Mouse (Mus musculus): ENCODE data around the gene Ccdc93. TPM values are rescaled to one million over a fixed set of nuclear protein-coding genes. Genes with fewer than 3 reads are reported as not detected.

The Ccdc93 gene
- polyA plus RNA-seq (2015; fragmentation: Nextera tagmentation; extraction: Ambion mirVana), result 9.7 and 12.2 TPM in 2 replicates

DNA sequence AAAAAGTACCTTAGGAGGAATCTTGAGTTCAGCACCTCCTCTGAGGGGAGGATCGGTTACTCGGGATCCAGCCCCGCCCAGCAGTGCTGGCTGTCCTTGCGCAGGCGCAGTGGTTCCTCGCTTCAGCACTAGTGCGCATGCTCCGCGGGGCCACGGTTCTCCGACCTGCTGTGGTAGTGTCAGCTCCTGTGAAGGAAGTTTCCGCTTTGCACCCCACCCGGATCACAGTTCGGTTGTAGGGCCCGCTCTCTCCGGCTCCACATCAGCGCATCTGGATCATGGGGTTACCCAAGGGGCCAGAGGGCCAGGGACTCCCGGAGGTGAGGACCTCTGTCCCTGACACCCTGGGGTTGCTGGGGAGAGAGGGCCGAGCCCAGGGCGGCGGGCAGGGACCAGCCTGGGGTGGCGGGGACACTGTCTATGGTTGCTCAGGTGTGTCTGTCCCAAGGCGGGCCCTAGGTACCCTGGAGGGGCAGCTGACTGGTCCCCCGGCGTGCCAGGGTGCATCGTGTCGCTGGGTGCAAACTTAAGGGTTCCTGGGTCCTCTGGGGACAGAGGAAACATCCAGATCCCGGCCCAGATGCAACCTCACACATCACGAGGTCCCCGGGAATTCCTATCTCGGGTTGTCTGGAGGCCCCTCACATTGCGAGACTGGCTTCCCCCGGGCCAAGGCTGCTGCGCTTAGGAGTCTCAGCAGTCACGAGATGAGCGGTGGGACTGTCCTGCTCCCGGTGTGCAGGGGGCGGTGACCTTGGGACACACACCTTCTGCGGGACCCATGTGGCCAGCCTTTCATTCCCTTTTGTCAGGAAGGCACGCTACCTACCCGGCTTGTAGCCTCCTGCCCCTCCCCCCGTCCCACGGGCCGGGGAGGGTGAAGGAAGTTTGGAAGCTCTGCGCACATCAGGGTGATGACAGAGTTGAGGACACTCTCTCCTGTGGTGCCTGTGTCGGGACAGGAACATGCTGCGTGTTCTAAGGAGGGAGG is at the start of gene Ccdc93:
Gene Ccdc93, plus strand, starts transcription at position 112 of the 991 bp plus-strand sequence.
- WGBS, result under 1% methylated on average over 47 of the region's 47 CpGs
- ATAC-seq (ENCODE audit: low FRiP score), result peak; percentile 94
- Histone ChIP-seq H3K27ac (replicated peaks) (peak within 1 kb of the TSS; percentile 43; the same call in 1 of the 2 replicates), H3K4me2 (peak within 1 kb of the TSS; percentile 99), H3K9me3 (replicated peaks) (no peaks in the 10 kb centered on the region), H3K4me3 (replicated peaks) (peak within 1 kb of the TSS; percentile 87), H3K4me1 (peaks cover 18% of the 10 kb centered on the region), H3K27me3 (replicated peaks) (no peaks in the 10 kb centered on the region), H3K9ac (replicated peaks) (peak within 1 kb of the TSS; percentile 78), H3K36me3 (peaks cover 8% of the 10 kb centered on the region)

DNA sequence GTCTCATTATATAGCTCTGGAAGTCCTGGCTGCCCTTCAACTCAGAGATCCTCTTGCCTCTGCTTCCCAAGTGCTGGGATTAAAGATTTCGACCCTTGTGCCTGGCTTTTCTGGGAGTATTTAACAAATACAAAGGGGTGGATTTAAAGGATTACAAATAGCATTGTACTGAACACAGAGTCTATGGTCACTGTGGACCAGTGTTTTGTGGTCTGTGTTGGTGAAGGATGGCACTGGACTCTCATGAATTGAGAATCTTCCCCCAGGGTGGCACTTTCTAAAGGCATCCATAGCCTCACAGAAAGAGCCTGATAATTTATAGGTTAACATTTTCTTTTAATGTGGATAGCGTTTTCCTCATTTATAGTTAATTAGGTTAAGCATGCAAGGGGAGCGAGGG is 49.3 kb upstream of the Ccdc93 start:
- Histone ChIP-seq H3K36me3 (no peaks in the 10 kb centered on the region), H3K27ac (replicated peaks) (no peak overlapping the region), H3K9ac (replicated peaks) (no peak overlapping the region), H3K4me2 (no peak overlapping the region), H3K9me3 (replicated peaks) (no peaks in the 10 kb centered on the region), H3K27me3 (replicated peaks) (no peaks in the 10 kb centered on the region), H3K4me1 (0 out of 2 replicates have a peak, but pooled peaks cover 3% of the 10 kb centered on the region), H3K4me3 (replicated peaks) (no peak overlapping the region)
- ATAC-seq (ENCODE audit: low FRiP score), result no peak
- 28% methylated on average over 3 of the region's 3 CpGs for WGBS

DNA sequence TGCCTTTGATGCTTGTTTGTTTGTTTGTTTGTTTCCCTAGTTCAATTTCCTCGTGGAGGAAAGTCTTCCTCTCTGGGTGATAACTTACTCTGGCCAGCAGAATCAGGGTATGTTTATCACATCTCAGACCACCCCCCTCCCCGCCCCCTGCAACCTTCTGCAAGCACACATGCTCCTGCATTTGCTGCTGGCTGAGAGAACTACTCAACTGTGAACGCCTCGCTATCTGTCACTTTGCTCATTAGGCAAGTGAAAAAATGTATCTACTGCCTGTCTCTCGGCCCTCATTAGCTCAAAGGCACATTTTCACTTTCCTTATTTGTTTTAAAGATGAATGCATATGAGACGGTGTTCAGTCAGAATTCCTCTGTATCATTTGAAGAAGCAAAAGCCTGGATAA is 42.5 kb upstream of the Ccdc93 start:
- no peaks in the 10 kb centered on the region for H3K36me3 ChIP-seq
- WGBS, result 34% methylated on average over 6 of the region's 6 CpGs

DNA sequence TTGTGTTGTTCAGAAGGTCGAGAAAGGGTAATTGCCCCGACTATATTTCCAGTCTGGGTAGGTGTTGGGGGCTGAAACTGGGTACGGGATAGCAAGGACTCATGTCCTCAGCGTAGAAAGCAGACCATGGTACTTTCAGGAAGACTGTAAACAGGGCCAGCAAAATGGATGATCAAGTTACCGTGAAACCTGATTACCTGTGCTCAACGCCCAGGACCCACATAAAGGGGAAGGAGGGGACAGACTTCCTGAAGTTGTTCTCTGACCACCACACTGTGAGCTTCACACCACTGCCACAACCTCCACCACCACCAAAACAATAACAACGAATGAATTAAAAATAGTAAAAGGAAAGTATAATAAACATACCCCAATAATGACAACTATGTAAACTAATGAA is 42.1 kb upstream of the Ccdc93 start:
- H3K27ac ChIP-seq (replicated peaks), result no peak overlapping the region
- WGBS, result 69% methylated on average over 7 of the region's 7 CpGs
- no peak overlapping the region for H3K9ac ChIP-seq (replicated peaks)
- no peaks in the 10 kb centered on the region for H3K36me3 ChIP-seq
- no peak overlapping the region for H3K4me3 ChIP-seq (replicated peaks)
- ATAC-seq (ENCODE audit: low FRiP score), result no peak
- H3K9me3 ChIP-seq (replicated peaks), result no peaks in the 10 kb centered on the region
- no peak overlapping the region for H3K4me2 ChIP-seq
- H3K4me1 ChIP-seq, result peaks cover 27% of the 10 kb centered on the region
- H3K27me3 ChIP-seq (replicated peaks), result no peaks in the 10 kb centered on the region

More for the DNA sequence above, 42.5 kb upstream of the Ccdc93 start:
- H3K4me2 ChIP-seq, result no peak overlapping the region
- no peak for ATAC-seq (ENCODE audit: low FRiP score)
- peaks cover 24% of the 10 kb centered on the region for H3K4me1 ChIP-seq
- no peak overlapping the region for H3K9ac ChIP-seq (replicated peaks)
- no peaks in the 10 kb centered on the region for H3K9me3 ChIP-seq (replicated peaks)
- no peaks in the 10 kb centered on the region for H3K27me3 ChIP-seq (replicated peaks)
- H3K4me3 ChIP-seq (replicated peaks), result no peak overlapping the region
- no peak overlapping the region for H3K27ac ChIP-seq (replicated peaks)

DNA sequence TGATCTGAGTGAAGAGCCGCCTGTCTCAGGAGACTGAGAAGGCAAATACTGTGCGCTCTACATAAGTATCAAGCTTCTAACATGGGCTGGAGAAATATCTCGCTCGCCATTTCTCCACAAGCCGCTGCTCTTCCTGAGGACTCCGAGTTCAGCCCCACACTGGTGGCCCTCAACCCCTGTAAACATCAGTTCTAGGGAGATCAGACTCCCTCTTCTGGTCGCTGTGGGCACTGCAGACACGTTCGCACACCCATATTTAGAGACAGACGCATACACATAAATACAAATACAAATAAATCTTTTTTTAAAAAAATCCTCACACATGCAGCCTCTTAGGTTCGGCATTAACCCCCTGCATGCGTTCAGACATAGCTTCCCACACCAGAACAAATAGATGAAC is 41.3 kb upstream of the Ccdc93 start:
- Histone ChIP-seq H3K4me1 (peaks cover 35% of the 10 kb centered on the region), H3K27ac (replicated peaks) (peak overlapping the region; percentile 60; the same call in 1 of the 2 replicates), H3K4me3 (replicated peaks) (no peak overlapping the region), H3K9ac (replicated peaks) (no peak overlapping the region), H3K36me3 (no peaks in the 10 kb centered on the region), H3K9me3 (replicated peaks) (no peaks in the 10 kb centered on the region), H3K4me2 (no peak overlapping the region), H3K27me3 (replicated peaks) (no peaks in the 10 kb centered on the region)
- WGBS, result 76% methylated on average over 12 of the region's 12 CpGs
- ATAC-seq (ENCODE audit: low FRiP score), result 0 out of 2 replicates have a peak, but pooled peaks have one; percentile 8

DNA sequence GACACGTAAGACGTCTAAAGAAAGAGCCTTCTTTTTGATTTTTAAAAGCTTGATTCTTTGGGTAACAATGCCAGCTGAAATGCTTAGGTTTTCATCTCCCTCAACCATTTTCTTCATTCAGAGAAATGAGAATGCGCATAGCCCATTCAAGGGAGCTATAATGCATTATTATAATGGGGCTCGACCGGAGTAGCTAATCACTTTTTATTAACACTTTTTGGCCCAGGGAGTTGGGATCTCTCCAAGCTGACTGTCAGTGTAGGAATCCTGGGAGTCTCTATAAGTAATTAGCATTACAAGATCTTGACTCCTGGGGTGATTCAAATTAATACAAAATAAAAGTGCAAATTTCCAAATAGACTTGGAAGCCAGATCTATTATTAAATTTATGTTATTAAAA is 40.8 kb upstream of the Ccdc93 start:
- no peak overlapping the region for H3K9ac ChIP-seq (replicated peaks)
- WGBS, result 47% methylated on average over 5 of the region's 5 CpGs
- H3K36me3 ChIP-seq, result no peaks in the 10 kb centered on the region
- no peaks in the 10 kb centered on the region for H3K9me3 ChIP-seq (replicated peaks)
- H3K27me3 ChIP-seq (replicated peaks), result no peaks in the 10 kb centered on the region
- H3K4me2 ChIP-seq, result no peak overlapping the region
- peak overlapping the region; percentile 60; the same call in 1 of the 2 replicates for H3K27ac ChIP-seq (replicated peaks)
- H3K4me1 ChIP-seq, result peaks cover 40% of the 10 kb centered on the region
- no peak overlapping the region for H3K4me3 ChIP-seq (replicated peaks)
- peak; percentile 53; the same call in 1 of the 2 replicates for ATAC-seq (ENCODE audit: low FRiP score)

DNA sequence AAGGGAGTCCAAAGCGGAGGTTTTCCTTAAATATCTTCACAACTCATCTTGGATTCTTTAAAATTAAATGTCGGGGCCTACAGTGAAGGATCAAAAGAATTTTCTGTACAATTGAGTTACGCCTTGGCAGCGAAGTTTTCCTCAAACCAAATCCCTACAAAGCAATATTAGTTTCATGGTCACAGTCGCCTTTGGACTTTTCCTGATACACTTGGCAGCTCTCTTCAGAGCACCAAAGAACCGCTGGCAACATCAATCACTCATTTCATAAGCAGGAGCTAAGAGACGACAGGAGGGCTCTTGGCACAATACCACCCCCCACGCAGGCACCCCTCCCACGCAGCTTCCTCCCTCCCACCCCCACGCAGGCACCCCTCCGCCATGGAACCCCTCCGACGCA is 40.4 kb upstream of the Ccdc93 start:
- no peaks in the 10 kb centered on the region for H3K9me3 ChIP-seq (replicated peaks)
- H3K36me3 ChIP-seq, result no peaks in the 10 kb centered on the region
- ATAC-seq (ENCODE audit: low FRiP score), result 0 out of 2 replicates have a peak, but pooled peaks have one; percentile 6
- H3K4me3 ChIP-seq (replicated peaks), result no peak overlapping the region
- no peaks in the 10 kb centered on the region for H3K27me3 ChIP-seq (replicated peaks)
- WGBS, result 50% methylated on average over 13 of the region's 13 CpGs
- H3K4me1 ChIP-seq, result peaks cover 44% of the 10 kb centered on the region
- no peak overlapping the region for H3K9ac ChIP-seq (replicated peaks)
- peak overlapping the region; percentile 36 for H3K4me2 ChIP-seq
- peak overlapping the region; percentile 45; the same call in 1 of the 2 replicates for H3K27ac ChIP-seq (replicated peaks)

DNA sequence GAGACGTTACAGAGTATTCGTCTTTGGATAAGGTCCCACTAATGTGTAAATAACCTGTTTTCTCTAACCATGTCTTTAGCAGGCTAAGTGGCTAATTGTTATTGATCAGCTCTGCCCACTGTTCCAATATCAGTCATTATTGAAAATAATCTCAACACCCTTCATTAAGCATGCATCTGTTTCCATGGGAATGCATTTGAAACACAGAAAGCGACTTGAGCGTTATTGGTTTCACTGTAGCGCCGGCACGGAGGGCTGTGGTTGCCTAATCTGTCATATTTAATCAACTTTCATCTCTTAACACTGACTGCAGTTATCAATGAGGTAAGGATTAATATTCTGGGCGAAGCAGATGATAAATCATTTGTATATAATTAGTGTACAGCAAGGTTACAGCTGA is 40.0 kb upstream of the Ccdc93 start:
- ATAC-seq (ENCODE audit: low FRiP score), result 0 out of 2 replicates have a peak, but pooled peaks have one; percentile 12
- H3K9ac ChIP-seq (replicated peaks), result no peak overlapping the region
- no peaks in the 10 kb centered on the region for H3K9me3 ChIP-seq (replicated peaks)
- peaks cover 48% of the 10 kb centered on the region for H3K4me1 ChIP-seq
- H3K4me3 ChIP-seq (replicated peaks), result no peak overlapping the region
- peak overlapping the region; percentile 36 for H3K4me2 ChIP-seq
- peak overlapping the region; percentile 45; the same call in 1 of the 2 replicates for H3K27ac ChIP-seq (replicated peaks)
- H3K27me3 ChIP-seq (replicated peaks), result no peaks in the 10 kb centered on the region
- H3K36me3 ChIP-seq, result no peaks in the 10 kb centered on the region
- 37% methylated on average over 8 of the region's 8 CpGs for WGBS

DNA sequence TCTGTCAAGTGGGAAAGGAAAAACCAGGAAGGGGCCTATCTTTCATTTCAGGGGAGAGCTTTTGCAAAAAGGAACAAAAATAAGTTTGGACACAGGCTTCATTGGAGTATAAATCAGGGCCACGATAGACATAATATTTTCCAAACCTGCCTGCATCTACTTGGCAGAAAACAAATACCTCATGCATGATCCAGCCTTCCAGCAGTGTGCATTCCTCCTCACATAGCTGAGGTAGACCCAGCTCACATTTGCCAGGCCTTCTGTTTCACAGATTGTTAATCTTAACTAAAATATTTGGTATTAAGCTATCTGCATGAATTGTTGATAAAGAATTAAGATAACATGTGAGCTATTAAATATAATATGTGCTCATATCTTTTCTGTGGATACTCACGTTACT is 37.7 kb upstream of the Ccdc93 start:
- Histone ChIP-seq H3K9me3 (replicated peaks) (no peaks in the 10 kb centered on the region), H3K4me2 (no peak overlapping the region), H3K27ac (replicated peaks) (no peak overlapping the region), H3K4me3 (replicated peaks) (no peak overlapping the region), H3K27me3 (replicated peaks) (no peaks in the 10 kb centered on the region), H3K4me1 (peaks cover 49% of the 10 kb centered on the region), H3K36me3 (no peaks in the 10 kb centered on the region), H3K9ac (replicated peaks) (no peak overlapping the region)
- no peak for ATAC-seq (ENCODE audit: low FRiP score)
- WGBS, result 65% methylated on average over 2 of the region's 2 CpGs

DNA sequence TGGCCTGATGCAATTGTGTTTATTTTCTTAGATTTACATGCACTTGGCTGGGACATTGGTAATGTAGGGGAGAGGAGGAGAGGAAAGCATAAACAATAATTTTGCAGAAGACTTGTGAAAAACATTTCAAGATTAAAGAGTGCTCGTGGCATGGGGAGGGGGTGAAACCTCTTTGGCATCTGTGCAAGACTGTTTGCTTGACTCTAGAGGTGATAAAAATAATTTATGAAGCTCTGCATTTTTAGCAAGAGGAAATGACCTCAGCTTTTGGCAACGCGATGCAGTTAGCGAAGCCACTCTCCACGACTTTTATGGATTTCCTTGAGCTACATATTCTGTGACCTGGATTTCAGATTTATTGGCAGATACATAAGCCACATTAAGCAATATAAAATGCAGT is 36.1 kb upstream of the Ccdc93 start:
- Histone ChIP-seq H3K27ac (replicated peaks) (0 out of 2 replicates have a peak overlapping the region, but pooled peaks have one; percentile 56), H3K9ac (replicated peaks) (no peak overlapping the region), H3K4me3 (replicated peaks) (no peak overlapping the region), H3K27me3 (replicated peaks) (no peaks in the 10 kb centered on the region), H3K9me3 (replicated peaks) (no peaks in the 10 kb centered on the region), H3K36me3 (no peaks in the 10 kb centered on the region), H3K4me2 (no peak overlapping the region), H3K4me1 (peaks cover 53% of the 10 kb centered on the region)
- peak; percentile 12; the same call in 1 of the 2 replicates for ATAC-seq (ENCODE audit: low FRiP score)
- WGBS, result 7% methylated on average over 5 of the region's 5 CpGs

DNA sequence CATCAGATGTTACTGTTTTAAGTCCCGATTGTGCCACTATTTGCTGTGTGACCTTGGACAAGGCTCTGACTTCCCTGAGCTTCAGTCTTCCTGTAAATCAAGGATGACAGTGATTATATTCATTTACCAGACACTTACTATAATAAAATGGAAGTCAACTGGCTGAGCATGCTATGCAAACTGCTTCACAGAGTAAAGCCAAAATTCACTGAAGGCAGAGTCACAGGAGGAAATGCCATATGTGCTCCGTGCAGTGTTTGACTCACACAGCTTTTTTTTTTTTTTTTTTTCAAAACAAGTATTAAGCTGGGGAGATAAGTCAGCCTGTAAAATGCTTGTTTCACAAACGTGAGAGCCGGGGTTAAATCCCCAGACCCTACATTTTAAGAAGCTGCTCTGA is 34.3 kb upstream of the Ccdc93 start:
- H3K4me2 ChIP-seq, result no peak overlapping the region
- H3K27me3 ChIP-seq (replicated peaks), result no peaks in the 10 kb centered on the region
- H3K9ac ChIP-seq (replicated peaks), result no peak overlapping the region
- H3K9me3 ChIP-seq (replicated peaks), result no peaks in the 10 kb centered on the region
- no peak overlapping the region for H3K27ac ChIP-seq (replicated peaks)
- H3K4me3 ChIP-seq (replicated peaks), result no peak overlapping the region
- 80% methylated on average over 4 of the region's 4 CpGs for WGBS
- no peak for ATAC-seq (ENCODE audit: low FRiP score)
- no peaks in the 10 kb centered on the region for H3K36me3 ChIP-seq
- peaks cover 41% of the 10 kb centered on the region for H3K4me1 ChIP-seq

DNA sequence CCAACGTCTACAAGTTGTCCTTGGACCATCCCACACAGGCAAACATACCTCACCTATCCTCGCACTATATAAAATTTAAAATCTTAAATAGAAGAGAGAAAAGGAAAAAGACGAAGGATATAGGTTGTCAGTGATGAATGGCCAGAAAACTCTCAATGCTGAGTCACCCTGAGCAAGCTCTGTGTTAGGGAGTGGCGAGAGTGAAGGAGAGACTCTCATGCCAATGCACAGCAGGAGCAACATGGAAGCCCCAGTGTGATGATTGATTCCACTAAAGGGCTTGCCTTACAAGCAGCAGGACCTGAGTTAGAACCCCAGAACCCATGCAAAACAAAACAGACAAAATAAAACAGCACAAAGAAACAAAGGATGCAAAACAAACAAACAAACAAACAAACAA is 32.6 kb upstream of the Ccdc93 start:
- no peak for ATAC-seq (ENCODE audit: low FRiP score)
- Histone ChIP-seq H3K36me3 (no peaks in the 10 kb centered on the region), H3K9ac (replicated peaks) (no peak overlapping the region), H3K27ac (replicated peaks) (0 out of 2 replicates have a peak overlapping the region, but pooled peaks have one; percentile 0), H3K4me3 (replicated peaks) (no peak overlapping the region), H3K9me3 (replicated peaks) (no peaks in the 10 kb centered on the region), H3K4me2 (no peak overlapping the region), H3K4me1 (peaks cover 37% of the 10 kb centered on the region), H3K27me3 (replicated peaks) (no peaks in the 10 kb centered on the region)
- WGBS, result 77% methylated on average over 4 of the region's 4 CpGs

Measured in neural tube, embryonic 15.5 days (tissue).